Mouse (Mus musculus) kidney, embryonic 15.5 days (tissue): Measurements from ENCODE around the gene Moap1. TPM values are rescaled to one million over a fixed set of nuclear protein-coding genes. Genes with fewer than 3 reads are reported as not detected.

Source experiments
- ATAC-seq: fragments of 200-750 bp; cut with Nextera tagmentation; replicated peaks from 2 replicates; pipeline ENCODE4 v1.8.0; 2017; ENCODE audit warnings: moderate TSS enrichment; ENCODE audit not compliant: low FRiP score
- H3K27ac ChIP-seq: fragments of 300-500 bp; sonication (generic); 2 replicates; pipeline ENCODE4 v1.5.1; 2015; ENCODE audit warnings: mild to moderate bottlenecking, inconsistent platforms
- H3K27me3 ChIP-seq: fragments of 300-500 bp; sonication (generic); 2 replicates; pipeline ENCODE4 v1.6.1; 2015; ENCODE audit warnings: inconsistent platforms
- H3K36me3 ChIP-seq: fragments of 300-500 bp; sonication (generic); 2 replicates; pipeline ENCODE4 v1.6.1; 2015; ENCODE audit warnings: inconsistent platforms
- H3K4me1 ChIP-seq: fragments of 300-500 bp; sonication (generic); 2 replicates; pipeline ENCODE4 v1.6.1; 2015; ENCODE audit warnings: inconsistent platforms
- H3K4me2 ChIP-seq: fragments of 300-500 bp; sonication (generic); 2 replicates; pipeline ENCODE4 v1.6.1; 2015; ENCODE audit warnings: moderate library complexity, mild to moderate bottlenecking, inconsistent platforms
- H3K4me3 ChIP-seq: fragments of 300-500 bp; sonication (generic); replicated peaks from 2 replicates; pipeline ENCODE4 v1.5.1; 2015; ENCODE audit warnings: mild to moderate bottlenecking, inconsistent platforms
- H3K9ac ChIP-seq: fragments of 300-500 bp; sonication (generic); 2 replicates; pipeline ENCODE4 v1.6.1; 2015; ENCODE audit warnings: mild to moderate bottlenecking, inconsistent platforms
- H3K9me3 ChIP-seq: fragments of 300-500 bp; sonication (generic); replicated peaks from 2 replicates; pipeline ENCODE4 v1.6.1; 2016; ENCODE audit warnings: inconsistent platforms
- WGBS: fragments of 180-500 bp; shearing (Covaris S2); methylation state at CpG from one replicate; pipeline ENCODE4 v1.1.7; 2015; ENCODE audit warnings: mixed read lengths; 5-methylcytosine and 5-hydroxymethylcytosine counted together
- polyA plus RNA-seq: library from polyadenylated mRNA; unstranded; fragments of >200 nt; fragmentation: Nextera tagmentation; extraction: Ambion mirVana; gene quantifications from 2 replicates; pipeline ENCODE4 v1.2.1, GENCODE M21; 2015

Moap1 gene
- polyA plus RNA-seq, 1 experiment from 2014 or later = 24.5 TPM

GRCm38 (mm10) chr12:102713153-102713865 is 30.2 kb downstream of the Moap1 start:
- Histone ChIP-seq H3K4me3 (no peak overlapping the region), H3K36me3 (no peaks in the 10 kb centered on the region), H3K9me3 (no peaks in the 10 kb centered on the region), H3K9ac (no peak overlapping the region), H3K27me3 (no peaks in the 10 kb centered on the region), H3K4me2 (no peak overlapping the region), H3K4me1 (peaks cover 5% of the 10 kb centered on the region), H3K27ac (no peak overlapping the region)
- WGBS = 53% methylated on average over 20 of the region's 20 CpGs
- ATAC-seq = no peak

DNA sequence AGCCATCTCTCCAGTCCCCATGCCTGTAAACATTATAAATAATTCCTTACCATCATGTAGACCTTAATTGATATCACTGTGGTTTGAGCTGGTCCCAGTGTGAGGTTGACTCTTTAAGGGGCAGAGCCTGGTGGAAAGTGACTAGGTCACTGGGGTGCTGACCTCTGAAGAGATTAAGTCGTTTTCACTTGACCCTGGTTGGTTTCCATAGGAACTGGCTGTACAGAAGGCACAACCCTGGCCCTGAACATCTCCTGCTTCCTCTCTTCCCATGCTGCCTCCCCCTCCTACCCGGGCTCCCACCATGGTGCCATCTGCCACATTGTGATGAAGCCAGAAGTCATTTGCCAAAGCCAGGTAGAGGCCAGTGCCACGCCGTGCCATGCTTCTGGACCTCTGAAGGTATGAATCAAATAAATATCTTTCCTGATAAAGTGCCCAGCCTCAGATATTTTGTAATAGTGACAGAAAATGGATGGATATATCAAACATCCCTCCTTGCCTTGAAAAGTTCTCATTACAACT is 32.5 kb downstream of the Moap1 start:
- Histone ChIP-seq H3K27me3 (no peaks in the 10 kb centered on the region), H3K9me3 (no peaks in the 10 kb centered on the region), H3K36me3 (no peaks in the 10 kb centered on the region), H3K4me2 (no peak overlapping the region), H3K4me1 (peaks cover 16% of the 10 kb centered on the region), H3K27ac (no peak overlapping the region), H3K4me3 (no peak overlapping the region), H3K9ac (no peak overlapping the region)
- 63% methylated on average over 4 of the region's 4 CpGs for WGBS
- ATAC-seq = no peak

DNA sequence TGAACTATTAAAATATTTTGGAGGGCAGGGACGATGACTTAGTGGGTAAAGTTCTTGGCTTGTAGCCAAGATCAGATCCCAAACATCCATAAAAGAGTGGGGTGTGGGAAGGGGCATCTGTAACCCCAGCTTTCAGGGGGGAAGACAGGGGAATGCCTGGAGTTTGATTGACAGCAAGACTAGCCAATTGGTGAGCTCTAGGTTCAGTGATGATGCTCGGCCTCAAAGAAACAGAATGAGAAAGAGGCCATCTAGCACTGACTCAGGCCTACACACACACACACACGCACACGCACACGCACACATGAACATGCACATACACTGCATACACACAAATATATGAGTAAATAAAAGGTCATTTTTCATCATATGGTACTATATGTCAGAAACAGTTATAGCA is 33.6 kb downstream of the Moap1 start:
- Histone ChIP-seq H3K4me3 (no peak overlapping the region), H3K27me3 (no peaks in the 10 kb centered on the region), H3K9me3 (no peaks in the 10 kb centered on the region), H3K9ac (no peak overlapping the region), H3K4me2 (no peak overlapping the region), H3K36me3 (no peaks in the 10 kb centered on the region), H3K27ac (no peak overlapping the region), H3K4me1 (peaks cover 25% of the 10 kb centered on the region)
- WGBS = 81% methylated on average over 5 of the region's 5 CpGs
- no peak for ATAC-seq

GRCm38 (mm10) chr12:102708220-102708619 is 35.2 kb downstream of the Moap1 start:
- Histone ChIP-seq H3K4me1 (peaks cover 34% of the 10 kb centered on the region), H3K4me3 (no peak overlapping the region), H3K36me3 (no peaks in the 10 kb centered on the region), H3K27me3 (no peaks in the 10 kb centered on the region), H3K27ac (0 out of 2 replicates have a peak overlapping the region, but pooled peaks have one; percentile 18), H3K9me3 (no peaks in the 10 kb centered on the region), H3K9ac (no peak overlapping the region), H3K4me2 (no peak overlapping the region)
- ATAC-seq = no peak
- WGBS = 54% methylated on average over 11 of the region's 11 CpGs

DNA sequence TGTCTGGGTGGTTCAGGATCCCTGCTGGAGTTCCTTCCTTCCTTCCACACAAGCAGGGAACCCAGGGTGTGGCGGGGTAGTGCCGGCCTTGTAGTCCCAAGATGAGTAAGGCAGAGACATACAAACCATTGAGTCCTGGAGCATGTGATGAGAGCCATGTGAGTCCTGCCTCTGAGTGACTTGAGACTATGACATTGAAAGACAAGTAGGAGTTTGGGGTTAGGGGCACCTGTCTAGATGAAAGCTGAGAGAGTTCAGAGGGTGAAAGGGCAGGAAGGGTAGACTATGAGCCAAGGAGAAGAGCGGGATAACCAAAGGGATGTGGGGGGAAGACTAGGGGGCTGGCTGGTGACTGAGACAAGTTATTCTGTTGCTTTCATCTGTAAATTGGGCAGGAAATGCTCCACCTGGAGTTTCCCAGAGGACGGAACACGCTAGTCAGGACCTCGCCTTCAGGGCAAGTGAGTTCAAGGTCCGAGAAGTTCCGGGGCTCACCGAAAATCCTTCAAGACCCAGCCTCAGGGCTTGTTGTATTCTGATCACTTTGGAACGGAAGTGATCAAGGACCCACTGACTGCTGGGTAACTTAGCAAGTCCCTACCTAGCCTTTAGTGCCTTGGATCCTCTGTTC is 36.5 kb downstream of the Moap1 start:
- 83% methylated on average over 10 of the region's 10 CpGs for WGBS
- ATAC-seq = no peak
- H3K9me3 ChIP-seq = no peaks in the 10 kb centered on the region

GRCm38 (mm10) chr12:102705906-102706640 is 37.4 kb downstream of the Moap1 start:
- Histone ChIP-seq H3K9ac (no peak overlapping the region), H3K4me1 (peaks cover 51% of the 10 kb centered on the region), H3K4me3 (peak overlapping the region; percentile 83; the same call in 1 of the 2 replicates), H3K27me3 (no peaks in the 10 kb centered on the region), H3K36me3 (no peaks in the 10 kb centered on the region), H3K27ac (peak overlapping the region; percentile 92; the same call in 1 of the 2 replicates), H3K4me2 (peak overlapping the region; percentile 97), H3K9me3 (no peaks in the 10 kb centered on the region)
- no peak for ATAC-seq
- 46% methylated on average over 6 of the region's 6 CpGs for WGBS

More for the DNA sequence above, 36.5 kb downstream of the Moap1 start:
- Histone ChIP-seq H3K27me3 (no peaks in the 10 kb centered on the region), H3K4me3 (no peak overlapping the region), H3K4me2 (no peak overlapping the region), H3K36me3 (no peaks in the 10 kb centered on the region), H3K27ac (no peak overlapping the region), H3K4me1 (peaks cover 46% of the 10 kb centered on the region), H3K9ac (no peak overlapping the region)

DNA sequence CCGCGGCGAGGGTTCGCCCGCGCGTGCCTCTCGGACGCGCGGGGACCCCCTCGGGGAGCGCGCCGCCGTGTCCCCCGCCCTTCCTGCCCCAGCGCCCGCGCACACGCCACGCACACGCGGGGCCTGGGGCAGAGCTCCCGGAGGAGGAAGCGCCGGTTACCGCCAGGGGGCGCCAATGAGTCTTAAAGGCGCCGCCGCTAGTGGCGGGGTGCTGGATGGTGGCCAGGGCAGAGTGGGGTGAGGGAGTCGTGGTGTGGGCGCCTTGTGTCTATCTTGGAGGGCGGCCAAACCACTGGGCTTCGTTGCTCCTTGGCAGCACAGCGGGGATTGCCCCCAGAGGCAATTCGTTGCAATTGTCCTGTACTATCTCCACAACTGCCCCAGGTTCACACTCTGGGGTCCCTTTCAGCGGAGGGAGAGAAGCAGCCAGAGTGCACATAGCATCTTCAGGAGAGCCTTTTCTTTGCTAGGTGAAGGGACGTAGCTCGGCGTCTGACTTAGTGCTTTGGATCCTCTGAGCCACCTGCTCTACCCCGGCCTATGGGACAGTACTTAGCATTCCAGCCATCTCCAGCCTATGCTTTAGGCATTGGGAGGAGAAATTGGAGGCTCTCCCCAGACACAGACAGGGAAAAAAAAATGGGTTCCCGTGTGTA is 38.1 kb downstream of the Moap1 start:
- H3K27me3 ChIP-seq = no peaks in the 10 kb centered on the region
- H3K4me3 ChIP-seq = peak overlapping the region; percentile 83
- no peaks in the 10 kb centered on the region for H3K36me3 ChIP-seq
- H3K4me2 ChIP-seq = peak overlapping the region; percentile 97
- H3K4me1 ChIP-seq = peaks cover 57% of the 10 kb centered on the region
- peak overlapping the region; percentile 92 for H3K27ac ChIP-seq
- H3K9me3 ChIP-seq = no peaks in the 10 kb centered on the region
- 2% methylated on average over 44 of the region's 45 CpGs for WGBS
- peak overlapping the region; percentile 76 for H3K9ac ChIP-seq
- peak; percentile 84 for ATAC-seq

DNA sequence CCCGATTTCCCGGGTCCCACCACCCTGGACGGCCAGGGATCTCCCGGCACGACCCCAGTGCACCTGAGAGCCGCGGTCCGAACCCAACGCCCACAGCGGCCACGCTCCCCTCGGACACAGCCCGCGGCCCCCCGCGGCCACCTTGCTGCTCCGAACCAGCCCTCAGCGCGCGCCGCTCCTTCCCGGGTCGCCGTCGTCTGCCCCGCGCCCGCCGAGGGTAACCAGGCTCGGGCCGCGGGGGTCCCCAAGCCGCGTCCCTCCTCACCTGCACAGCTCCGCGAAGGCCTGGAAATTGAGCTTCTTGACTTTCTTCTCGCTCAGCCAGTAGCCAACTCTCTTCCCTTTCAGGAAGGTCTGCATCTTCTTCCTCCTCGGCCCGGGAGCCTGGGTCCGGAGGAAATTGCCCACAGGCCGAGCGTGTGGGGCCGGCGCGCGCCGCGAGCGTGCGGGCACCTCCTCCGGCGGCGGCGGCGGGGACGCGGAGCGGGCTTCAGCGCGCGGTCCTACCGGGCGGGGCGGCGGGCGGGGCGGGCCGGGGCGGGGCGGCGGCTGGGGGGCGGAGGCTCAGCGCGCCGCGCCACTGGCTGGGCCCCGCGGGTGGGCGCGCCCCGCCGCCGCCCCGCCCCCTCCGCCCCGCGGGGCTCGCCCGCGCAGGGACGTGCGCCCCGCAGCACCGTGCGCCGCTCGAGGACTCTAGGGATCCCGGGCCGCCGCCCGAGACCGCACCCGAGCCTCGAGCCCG is 38.8 kb downstream of the Moap1 start, which contains the start of gene Itpk1:
TSS of gene Itpk1 (minus strand) at position 474 of the 742 bp plus-strand sequence.
- Histone ChIP-seq H3K4me3 (peak within 1 kb of the TSS; percentile 83), H3K4me1 (peaks cover 64% of the 10 kb centered on the region), H3K27ac (peak within 1 kb of the TSS; percentile 92), H3K27me3 (no peaks in the 10 kb centered on the region), H3K36me3 (no peaks in the 10 kb centered on the region), H3K4me2 (peak within 1 kb of the TSS; percentile 97), H3K9me3 (no peaks in the 10 kb centered on the region), H3K9ac (peak within 1 kb of the TSS; percentile 76)
- WGBS = under 1% methylated on average over 92 of the region's 105 CpGs
- ATAC-seq = peak; percentile 92

- peaks cover 71% of the 10 kb centered on the region for H3K4me1 ChIP-seq
Measured at GRCm38 (mm10) chr12:102703921-102704408, 39.5 kb downstream of the Moap1 start.

GRCm38 (mm10) chr12:102703441-102703840 is 40.0 kb downstream of the Moap1 start:
- peak overlapping the region; percentile 83 for H3K4me3 ChIP-seq
- peak overlapping the region; percentile 97 for H3K4me2 ChIP-seq
- no peaks in the 10 kb centered on the region for H3K36me3 ChIP-seq
- H3K27ac ChIP-seq = peak overlapping the region; percentile 76; the same call in 1 of the 2 replicates
- 41% methylated on average over 6 of the region's 6 CpGs for WGBS
- ATAC-seq = no peak
- peak overlapping the region; percentile 76 for H3K9ac ChIP-seq
- H3K9me3 ChIP-seq = no peaks in the 10 kb centered on the region
- H3K4me1 ChIP-seq = peaks cover 75% of the 10 kb centered on the region
- H3K27me3 ChIP-seq = no peaks in the 10 kb centered on the region

More at GRCm38 (mm10) chr12:102703921-102704408, 39.5 kb downstream of the Moap1 start:
- Histone ChIP-seq H3K27ac (peak overlapping the region; percentile 64), H3K27me3 (no peaks in the 10 kb centered on the region), H3K36me3 (no peaks in the 10 kb centered on the region), H3K9ac (peak overlapping the region; percentile 76), H3K9me3 (no peaks in the 10 kb centered on the region), H3K4me2 (peak overlapping the region; percentile 97), H3K4me3 (peak overlapping the region; percentile 83)
- 9% methylated on average over 17 of the region's 17 CpGs for WGBS
- no peak; the same call in none of the 2 replicates for ATAC-seq

- Histone ChIP-seq H3K4me2 (peak overlapping the region; percentile 97), H3K27me3 (no peaks in the 10 kb centered on the region), H3K36me3 (no peaks in the 10 kb centered on the region), H3K9me3 (no peaks in the 10 kb centered on the region), H3K4me1 (peaks cover 75% of the 10 kb centered on the region), H3K27ac (peak overlapping the region; percentile 76), H3K9ac (peak overlapping the region; percentile 76; the same call in 1 of the 2 replicates), H3K4me3 (peak overlapping the region; percentile 83)
- ATAC-seq = no peak
- WGBS = 6% methylated on average over 4 of the region's 4 CpGs
Measured at GRCm38 (mm10) chr12:102703111-102703412, 40.4 kb downstream of the Moap1 start.
